Mouse (Mus musculus) spleen, postnatal 0 days (tissue): ENCODE data around the gene Large1. TPM values are rescaled to one million over a fixed set of nuclear protein-coding genes. Genes with fewer than 3 reads are reported as not detected.

Source experiments
- polyA plus RNA-seq: library from polyadenylated mRNA; unstranded; fragments of >200 nt; fragmentation: Nextera tagmentation; extraction: Ambion mirVana; gene quantifications from 2 replicates; pipeline ENCODE4 v1.2.1, GENCODE M21; 2015

Large1 gene
- polyA plus RNA-seq: 1.3 and 1.5 TPM in 2 replicates

GRCm38 (mm10) chr8:73353108-73353793, at the start of gene Large1:
TSS of gene Large1 (minus strand) at chr8:73353540.

